Mouse (Mus musculus) midbrain, postnatal 0 days (tissue): ENCODE measurements around the gene Rnasek. TPM values are rescaled to one million over a fixed set of nuclear protein-coding genes. Genes with fewer than 3 reads are reported as not detected.

Experiments used
- ATAC-seq: fragments of 200-750 bp; cut with Nextera tagmentation; 2 replicates; pipeline ENCODE4 v1.8.0; 2017; ENCODE audit warnings: moderate number of reproducible peaks, mild to moderate bottlenecking, moderate TSS enrichment, moderate library complexity; ENCODE audit not compliant: low FRiP score
- DNase-seq: peaks from one replicate; pipeline ENCODE4 v3.0.0-alpha.2; 2015; ENCODE audit warnings: low spot score
- H3K27ac ChIP-seq: fragments of 300-500 bp; sonication (generic); 2 replicates; pipeline ENCODE4 v1.5.1; 2014; ENCODE audit warnings: low read depth, mild to moderate bottlenecking, low read length, mixed read lengths
- H3K27me3 ChIP-seq: fragments of 300-500 bp; sonication (generic); 2 replicates; pipeline ENCODE4 v1.6.1; 2014; ENCODE audit warnings: low read length, control low read depth, mixed read lengths; ENCODE audit not compliant: insufficient read depth
- H3K36me3 ChIP-seq: fragments of 300-500 bp; sonication (generic); 2 replicates; pipeline ENCODE4 v1.6.1; 2014; ENCODE audit warnings: low read length, control low read depth, mixed read lengths; ENCODE audit not compliant: insufficient read depth
- H3K4me1 ChIP-seq: fragments of 300-500 bp; sonication (generic); 2 replicates; pipeline ENCODE4 v1.6.1; 2014; ENCODE audit warnings: mild to moderate bottlenecking, control low read depth, antibody characterized with exemption, low read length, mixed read lengths; ENCODE audit not compliant: insufficient read depth
- H3K4me2 ChIP-seq: fragments of 300-500 bp; sonication (generic); 2 replicates; pipeline ENCODE4 v1.6.1; 2014; ENCODE audit warnings: low read depth, mild to moderate bottlenecking, low read length, mixed read lengths; ENCODE audit not compliant: poor library complexity, severe bottlenecking
- H3K4me3 ChIP-seq: fragments of 300-500 bp; sonication (generic); 2 replicates; pipeline ENCODE4 v1.5.1; 2014; ENCODE audit warnings: low read depth, mild to moderate bottlenecking, low read length, moderate library complexity
- H3K9ac ChIP-seq: fragments of 300-500 bp; sonication (generic); replicated peaks from 2 replicates; pipeline ENCODE4 v1.6.1; 2014; ENCODE audit warnings: mild to moderate bottlenecking, low read length, moderate library complexity, mixed read lengths; ENCODE audit not compliant: poor library complexity, severe bottlenecking
- H3K9me3 ChIP-seq: fragments of 300-500 bp; sonication (generic); 2 replicates; pipeline ENCODE4 v1.6.1; 2016; ENCODE audit warnings: low read length, control low read depth
- CTCF ChIP-seq: IDR thresholded peaks from 2 replicates; pipeline ENCODE4 v1.5.1; 2016; ENCODE audit warnings: antibody characterized with exemption, mild to moderate bottlenecking
- WGBS: fragments of 180-500 bp; shearing (Covaris S2); extraction: QIAGEN DNeasy Blood & Tissue Kit; methylation state at CpG from one replicate; pipeline ENCODE4 v1.1.7; 2014; 5-methylcytosine and 5-hydroxymethylcytosine counted together
- polyA plus RNA-seq: library from polyadenylated mRNA; unstranded; fragments of >200 nt; fragmentation: Nextera tagmentation; extraction: Ambion mirVana; gene quantifications from 2 replicates; pipeline ENCODE4 v1.2.1, GENCODE M21; 2015
- total RNA-seq: library from RNA; depleted of rRNA; stranded (reverse); fragments of >200 nt; gene quantifications from 2 replicates; pipeline ENCODE4 v1.2.3, GENCODE M21; 2014

Gene Rnasek
- total and polyA plus RNA-seq, 2 experiments from 2014 or later, result 81.2 to 588 TPM

DNA sequence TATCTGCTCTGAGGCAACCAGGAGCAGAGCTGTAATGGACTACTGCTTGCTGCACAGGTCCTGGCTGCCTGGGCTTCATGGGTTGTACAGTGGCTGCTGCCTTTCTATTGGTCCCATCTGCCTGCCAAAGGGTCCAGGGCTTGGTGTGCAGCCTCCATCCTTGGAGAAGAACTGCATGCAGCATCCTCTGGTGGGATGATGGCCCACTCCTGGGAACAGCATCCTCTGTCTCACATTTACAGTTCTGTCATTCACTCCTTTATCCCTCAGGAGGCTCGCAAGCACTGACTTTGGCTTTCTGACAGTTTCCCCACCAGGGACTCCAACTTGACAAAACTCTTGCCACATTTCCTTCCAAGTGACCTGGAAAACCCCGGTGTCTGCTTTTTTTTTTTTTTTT lies 32.8 kb downstream of the Rnasek start:
- WGBS, result 83% methylated on average over 2 of the region's 2 CpGs
- no peak overlapping the region for H3K27ac ChIP-seq
- ATAC-seq, result no peak
- H3K36me3 ChIP-seq, result no peaks in the 10 kb centered on the region
- peaks cover 3% of the 10 kb centered on the region; the same call in 1 of the 2 replicates for H3K27me3 ChIP-seq
- no peak for DNase-seq
- H3K9me3 ChIP-seq, result no peaks in the 10 kb centered on the region
- H3K4me1 ChIP-seq, result no peaks in the 10 kb centered on the region
- H3K9ac ChIP-seq, result no peak overlapping the region
- no peak for TF ChIP-seq CTCF
- no peak overlapping the region for H3K4me2 ChIP-seq
- H3K4me3 ChIP-seq, result no peak overlapping the region

DNA sequence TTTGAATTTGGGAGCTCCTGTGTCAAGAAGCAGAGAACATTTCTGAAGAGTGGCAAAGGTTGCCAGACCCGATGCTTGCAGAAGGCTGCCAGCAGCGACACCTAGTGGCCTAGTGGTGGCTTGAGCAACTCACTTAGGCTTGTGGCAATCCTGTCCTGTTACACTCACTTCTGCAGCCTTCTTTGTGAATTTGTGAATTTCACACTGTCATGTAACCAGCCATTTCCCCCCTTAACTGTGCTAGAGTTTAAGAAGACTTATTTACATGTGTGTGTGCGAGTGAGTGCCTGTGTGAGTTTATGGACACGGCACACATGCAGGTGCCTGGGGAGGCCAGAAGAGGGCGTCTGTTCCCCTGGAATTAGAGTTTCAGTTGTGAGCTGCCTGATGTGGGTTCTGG lies 38.0 kb downstream of the Rnasek start:
- no peaks in the 10 kb centered on the region for H3K4me1 ChIP-seq
- H3K27me3 ChIP-seq, result no peaks in the 10 kb centered on the region
- H3K36me3 ChIP-seq, result no peaks in the 10 kb centered on the region
- no peak overlapping the region for H3K4me2 ChIP-seq
- H3K4me3 ChIP-seq, result no peak overlapping the region
- TF ChIP-seq CTCF, result peak; percentile 96
- 40% methylated on average over 5 of the region's 5 CpGs for WGBS
- no peaks in the 10 kb centered on the region for H3K9me3 ChIP-seq
- DNase-seq, result peak; percentile 89
- no peak overlapping the region for H3K27ac ChIP-seq
- no peak for ATAC-seq
- H3K9ac ChIP-seq, result no peak overlapping the region

DNA sequence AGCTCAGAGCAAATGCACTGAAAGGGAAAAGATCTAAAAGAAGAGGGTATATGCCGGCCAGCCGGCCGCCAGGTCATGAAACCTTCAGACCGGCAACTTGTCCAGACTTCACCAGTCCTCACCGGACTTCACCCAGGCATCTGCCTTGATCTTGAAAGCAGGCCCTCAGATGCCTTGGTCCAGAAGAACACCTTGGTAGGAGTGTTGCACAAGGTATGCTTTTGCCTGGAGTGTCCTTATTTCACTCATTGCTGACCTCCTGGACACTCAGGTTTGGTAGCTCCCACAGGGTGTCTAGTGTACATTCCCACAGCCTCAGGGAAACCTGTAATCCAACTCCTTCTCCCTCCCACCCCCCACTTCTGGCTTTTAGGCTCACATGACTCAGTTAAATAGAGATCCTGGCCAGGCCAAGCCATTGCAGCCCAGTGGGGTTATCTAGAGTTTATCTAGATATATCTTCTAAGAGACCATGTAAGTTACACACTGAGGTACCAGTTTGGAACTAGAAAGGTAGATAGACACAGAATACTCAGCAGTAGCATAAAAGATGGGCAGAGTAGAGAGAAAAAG lies 39.5 kb downstream of the Rnasek start:
- no peak overlapping the region for H3K4me2 ChIP-seq
- no peaks in the 10 kb centered on the region for H3K36me3 ChIP-seq
- no peak overlapping the region for H3K4me3 ChIP-seq
- no peak for ATAC-seq
- 87% methylated on average over 5 of the region's 5 CpGs for whole genome bisulfite sequencing
- no peaks in the 10 kb centered on the region for H3K4me1 ChIP-seq
- no peaks in the 10 kb centered on the region for H3K9me3 ChIP-seq
- no peak for DNase-seq
- no peak overlapping the region for H3K9ac ChIP-seq
- H3K27ac ChIP-seq, result no peak overlapping the region
- no peaks in the 10 kb centered on the region for H3K27me3 ChIP-seq
- no peak for TF ChIP-seq CTCF

DNA sequence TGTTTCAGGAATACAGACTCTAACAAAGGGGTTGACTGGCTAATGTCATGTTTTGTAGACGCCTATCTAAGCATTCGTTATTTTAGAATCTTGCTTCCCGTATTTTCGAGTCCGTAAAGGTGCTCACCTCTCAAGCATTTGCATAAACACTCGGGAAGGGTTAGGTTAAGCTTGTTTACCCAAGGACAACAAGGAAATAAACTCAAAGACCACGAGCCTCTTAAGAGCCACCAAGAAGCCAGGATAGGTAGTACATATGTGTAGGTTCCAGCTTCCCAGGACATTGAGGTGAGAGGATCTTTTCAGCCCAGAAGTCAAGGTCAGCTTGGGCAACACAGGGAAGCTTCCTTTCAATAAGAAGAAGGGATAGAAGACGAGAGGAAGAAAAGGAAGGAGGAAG lies 40.5 kb downstream of the Rnasek start:
- WGBS, result 88% methylated on average over 8 of the region's 8 CpGs

DNA sequence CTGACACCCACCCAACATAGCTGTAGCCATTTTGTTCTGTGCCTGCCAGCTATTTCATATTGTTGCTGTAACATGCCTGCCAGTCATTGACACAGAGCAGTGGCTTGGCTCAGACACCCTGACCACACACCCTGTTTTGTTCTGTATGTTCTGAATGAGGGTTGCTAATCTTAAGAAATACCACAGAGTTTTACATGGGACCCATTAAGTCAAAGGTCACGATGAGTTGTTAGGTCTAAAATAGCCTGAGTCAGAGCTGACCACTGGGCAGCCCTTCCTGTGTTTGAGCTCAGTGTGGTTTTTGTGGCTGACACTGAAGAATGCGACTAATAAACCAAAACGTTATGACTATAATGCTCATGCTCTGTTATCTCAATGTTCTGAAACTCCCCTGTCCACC lies 41.3 kb downstream of the Rnasek start:
- TF ChIP-seq CTCF, result no peak
- DNase-seq, result no peak
- Histone ChIP-seq H3K9me3 (no peaks in the 10 kb centered on the region), H3K27me3 (no peaks in the 10 kb centered on the region), H3K4me3 (no peak overlapping the region), H3K27ac (no peak overlapping the region), H3K36me3 (no peaks in the 10 kb centered on the region), H3K4me2 (no peak overlapping the region), H3K9ac (no peak overlapping the region), H3K4me1 (no peaks in the 10 kb centered on the region)
- WGBS, result 94% methylated on average over 3 of the region's 3 CpGs
- no peak for ATAC-seq

More for the DNA sequence above, 40.5 kb downstream of the Rnasek start:
- Histone ChIP-seq H3K4me2 (no peak overlapping the region), H3K9me3 (no peaks in the 10 kb centered on the region), H3K27ac (no peak overlapping the region), H3K36me3 (no peaks in the 10 kb centered on the region), H3K9ac (no peak overlapping the region), H3K4me1 (no peaks in the 10 kb centered on the region), H3K4me3 (no peak overlapping the region), H3K27me3 (no peaks in the 10 kb centered on the region)
- DNase-seq (no peak), ATAC-seq (no peak)
- TF ChIP-seq CTCF, result no peak

DNA sequence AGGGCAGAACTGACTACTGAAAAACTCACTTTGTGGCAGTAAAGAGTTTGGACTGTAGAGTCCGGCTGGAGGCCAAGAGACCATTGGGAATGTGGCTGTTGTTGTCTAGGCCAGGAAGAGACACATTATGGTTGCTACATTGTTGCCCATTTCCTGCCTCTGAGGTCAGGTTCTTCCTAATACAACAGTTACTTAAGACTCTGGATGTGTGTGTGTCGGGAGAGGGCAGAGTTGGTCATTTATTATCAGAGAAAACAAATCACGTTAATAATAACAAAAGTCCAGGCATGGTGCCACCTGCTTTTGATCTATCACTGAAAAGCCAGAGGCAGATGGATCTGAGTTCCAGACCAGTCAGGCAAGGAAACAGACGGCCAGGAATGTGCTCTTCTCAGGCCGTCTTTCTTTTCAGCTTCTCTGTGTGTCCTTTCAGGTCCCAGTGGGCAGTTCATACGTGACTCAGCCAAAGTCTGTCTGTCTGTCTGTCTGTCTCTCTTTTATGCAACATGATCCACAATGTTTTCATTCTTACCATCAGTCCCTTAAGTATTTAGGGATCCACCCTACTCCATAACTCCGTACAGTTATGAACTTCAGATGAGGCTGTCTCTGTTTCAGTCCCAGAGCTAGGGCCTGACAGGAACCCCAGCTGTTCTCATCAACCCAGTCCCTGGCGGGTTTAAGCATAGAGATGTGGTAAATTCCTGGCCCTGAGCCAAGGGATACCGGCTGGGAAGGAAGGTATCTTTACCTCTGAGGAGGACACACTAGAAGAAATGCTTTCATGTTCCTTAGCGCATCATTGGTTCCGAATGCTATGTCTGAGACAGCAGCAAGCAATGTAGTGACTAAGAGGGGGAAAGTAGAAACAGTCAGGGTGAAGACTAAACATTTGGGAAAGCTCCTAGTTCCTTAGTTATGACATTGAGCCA lies 46.0 kb downstream of the Rnasek start:
- no peak for DNase-seq
- Histone ChIP-seq H3K4me1 (no peaks in the 10 kb centered on the region), H3K36me3 (no peaks in the 10 kb centered on the region), H3K4me2 (no peak overlapping the region), H3K4me3 (no peak overlapping the region), H3K9ac (no peak overlapping the region), H3K27me3 (no peaks in the 10 kb centered on the region), H3K27ac (no peak overlapping the region), H3K9me3 (no peaks in the 10 kb centered on the region)
- TF ChIP-seq CTCF, result no peak
- 55% methylated on average over 11 of the region's 11 CpGs for WGBS
- no peak for ATAC-seq
